Mouse (Mus musculus) bone marrow macrophage, adult 2 months (primary cell): ENCODE results near the gene Bcorl1. TPM values are rescaled to one million over a fixed set of nuclear protein-coding genes. Genes with fewer than 3 reads are reported as not detected.
"Not testable (repeated sequence)": the region's sequence is repeated elsewhere in the genome, so short reads cannot be mapped to it uniquely, and the experiment has no call there.

Source experiments
- H3K27ac ChIP-seq: 2 replicates; pipeline ENCODE4 v1.5.1; 2012; ENCODE audit warnings: low read depth, low read length; ENCODE audit not compliant: insufficient read depth
- H3K4me1 ChIP-seq: 2 replicates; pipeline ENCODE4 v1.6.1; 2012; ENCODE audit warnings: low read length; ENCODE audit not compliant: control insufficient read depth, insufficient read depth
- H3K4me3 ChIP-seq: 2 replicates; pipeline ENCODE4 v1.5.1; 2012; ENCODE audit warnings: mild to moderate bottlenecking, low read length, moderate library complexity; ENCODE audit not compliant: insufficient read depth
- CTCF ChIP-seq: IDR thresholded peaks from 2 replicates; pipeline ENCODE4 v1.5.1; 2012; ENCODE audit warnings: low read depth, mild to moderate bottlenecking, low read length, moderate library complexity
- POLR2A ChIP-seq: IDR thresholded peaks from 2 replicates; pipeline ENCODE4 v1.6.1; 2012; ENCODE audit warnings: mild to moderate bottlenecking, low read depth, low read length, borderline replicate concordance
- polyA plus RNA-seq: library from polyadenylated mRNA; stranded (reverse); fragments of >200 nt; gene quantifications from 2 replicates; pipeline ENCODE4 v1.2.4, GENCODE M21; 2012; ENCODE audit not compliant: missing spikeins, insufficient read depth, insufficient read length

Bcorl1 gene
- polyA plus RNA-seq, 1 experiment: 9.6 TPM

GRCm38 (mm10) chrX:48424583-48424982 lies 83.4 kb downstream of the Bcorl1 start:
- TF ChIP-seq POLR2A (no peak), CTCF (no peak)
- H3K27ac ChIP-seq: peak overlapping the region; percentile 79
- H3K4me1 ChIP-seq: peaks cover 46% of the 10 kb centered on the region
- H3K4me3 ChIP-seq: peak overlapping the region; percentile 53

DNA sequence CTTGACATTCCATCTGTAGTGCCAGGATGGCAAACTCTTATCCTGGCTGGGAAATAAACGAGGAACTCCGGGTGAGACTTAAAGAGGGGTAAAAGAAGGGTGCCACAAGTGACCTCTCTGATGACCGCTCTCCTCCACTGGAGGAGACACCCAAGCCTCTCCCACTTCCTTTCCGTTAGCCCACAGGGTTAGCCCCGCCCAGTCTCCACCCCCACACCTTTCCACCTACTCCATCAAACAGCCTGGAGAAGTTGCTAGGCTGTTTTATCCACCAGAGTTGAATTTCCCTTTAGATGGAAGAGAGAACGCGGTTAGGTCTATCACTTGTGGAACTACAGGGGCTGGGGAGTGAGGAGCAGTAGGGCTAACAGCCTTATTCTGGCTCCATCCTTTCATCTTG lies 84.1 kb downstream of the Bcorl1 start:
- Histone ChIP-seq H3K4me1 (peaks cover 49% of the 10 kb centered on the region), H3K4me3 (peak overlapping the region; percentile 53), H3K27ac (peak overlapping the region; percentile 79)
- TF ChIP-seq CTCF (no peak), POLR2A (no peak)

DNA sequence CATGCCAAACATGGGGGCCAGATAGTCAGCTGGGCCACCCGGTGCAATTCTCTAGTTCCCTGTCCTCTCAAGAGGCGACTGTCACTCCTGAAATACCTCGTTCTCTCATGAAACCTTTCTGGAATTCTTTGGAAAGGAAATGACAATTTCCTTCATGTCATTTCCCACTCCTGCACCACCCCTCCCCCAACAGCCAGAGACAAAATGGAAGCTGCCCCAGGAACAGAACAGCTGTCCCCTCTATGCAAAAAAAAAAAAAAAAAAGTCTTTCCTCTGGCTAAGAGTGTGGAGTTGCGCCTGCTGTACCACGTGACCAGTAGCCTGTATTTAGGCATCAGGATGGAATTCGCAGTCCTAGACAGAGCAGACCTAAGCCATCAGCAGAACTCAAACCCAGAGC lies 87.1 kb downstream of the Bcorl1 start:
- Histone ChIP-seq H3K4me1 (peaks cover 65% of the 10 kb centered on the region), H3K4me3 (no peak overlapping the region), H3K27ac (peak overlapping the region; percentile 75)
- TF ChIP-seq POLR2A (no peak), CTCF (no peak)

- peak overlapping the region; percentile 75 for H3K27ac ChIP-seq
- H3K4me1 ChIP-seq: peaks cover 66% of the 10 kb centered on the region
- TF ChIP-seq CTCF: no peak
- TF ChIP-seq POLR2A: no peak
- H3K4me3 ChIP-seq: no peak overlapping the region
Measured at GRCm38 (mm10) chrX:48428642-48429041, 87.5 kb downstream of the Bcorl1 start.

GRCm38 (mm10) chrX:48429100-48429499 lies 87.9 kb downstream of the Bcorl1 start:
- Histone ChIP-seq H3K4me3 (no peak overlapping the region), H3K4me1 (peaks cover 67% of the 10 kb centered on the region), H3K27ac (peak overlapping the region; percentile 75)
- no peak for TF ChIP-seq POLR2A
- no peak for TF ChIP-seq CTCF

DNA sequence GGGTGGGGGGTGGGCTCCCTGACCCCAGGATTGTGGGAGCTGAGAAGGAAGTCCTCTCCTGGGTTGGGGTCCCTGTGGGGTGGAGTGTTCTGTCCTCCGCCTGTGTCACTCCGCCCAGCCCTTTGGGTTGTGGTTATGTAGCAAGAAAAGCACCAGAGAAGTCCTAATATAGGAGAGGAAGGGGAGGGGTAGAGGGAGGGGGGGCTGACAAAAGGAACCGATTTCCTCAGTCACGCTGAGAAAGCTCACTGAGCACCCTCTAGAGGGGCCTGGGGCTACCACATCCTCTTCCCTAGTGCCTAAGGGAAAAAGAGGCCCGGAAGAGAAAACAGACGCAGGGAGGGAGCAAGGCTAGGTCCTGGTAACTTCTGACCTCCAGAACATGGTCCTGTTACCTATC lies 88.4 kb downstream of the Bcorl1 start:
- Histone ChIP-seq H3K27ac (peak overlapping the region; percentile 69), H3K4me3 (no peak overlapping the region), H3K4me1 (peaks cover 69% of the 10 kb centered on the region)
- TF ChIP-seq POLR2A (no peak), CTCF (no peak)

DNA sequence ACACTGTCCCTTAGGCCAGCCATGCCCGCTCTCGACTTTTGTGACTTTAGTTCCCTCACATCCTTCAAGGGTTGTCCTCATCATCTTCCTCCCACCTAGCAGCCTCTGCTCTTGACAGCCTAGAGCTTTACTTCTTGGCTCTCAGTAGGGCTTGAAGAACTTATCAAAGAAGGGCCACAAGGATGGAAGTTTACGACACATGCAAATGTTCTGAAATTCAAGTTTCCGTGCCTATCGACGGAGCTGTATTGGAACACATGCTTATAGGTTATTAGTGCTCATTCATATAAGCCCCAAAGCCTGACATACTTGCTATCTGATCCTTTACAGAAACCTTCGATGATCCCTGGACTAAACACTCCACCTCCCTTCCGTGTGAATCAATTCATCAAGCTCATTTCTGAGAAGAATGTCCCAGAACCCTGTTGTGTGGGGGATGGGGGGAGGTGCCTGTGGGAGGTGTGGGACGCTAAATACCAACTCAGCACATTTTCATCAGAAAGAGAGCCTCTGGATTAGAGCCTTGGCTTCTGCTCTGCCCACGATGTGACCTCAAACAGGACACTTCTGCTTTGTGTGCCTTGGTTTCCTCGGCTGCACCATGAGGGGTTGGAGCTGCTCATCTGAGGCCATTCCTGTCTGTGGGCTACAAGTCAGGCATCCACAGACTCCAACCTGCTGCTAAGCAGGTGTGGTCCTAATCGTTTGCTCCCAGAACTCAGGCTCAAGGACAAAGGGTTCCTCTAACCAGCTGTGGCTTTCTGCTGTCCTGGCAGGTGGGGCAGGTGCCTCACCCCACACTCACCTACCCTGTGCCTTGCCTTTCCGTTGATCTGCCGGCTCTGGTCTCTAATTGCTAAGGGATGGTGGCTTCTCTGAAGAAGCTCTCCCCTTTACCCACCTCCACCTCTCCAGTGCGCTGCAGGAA lies 91.7 kb downstream of the Bcorl1 start:
- Histone ChIP-seq H3K27ac (peak overlapping the region; percentile 38), H3K4me1 (peaks cover 56% of the 10 kb centered on the region), H3K4me3 (peak overlapping the region; percentile 15; the same call in 1 of the 2 replicates)
- TF ChIP-seq CTCF: no peak
- TF ChIP-seq POLR2A: no peak

DNA sequence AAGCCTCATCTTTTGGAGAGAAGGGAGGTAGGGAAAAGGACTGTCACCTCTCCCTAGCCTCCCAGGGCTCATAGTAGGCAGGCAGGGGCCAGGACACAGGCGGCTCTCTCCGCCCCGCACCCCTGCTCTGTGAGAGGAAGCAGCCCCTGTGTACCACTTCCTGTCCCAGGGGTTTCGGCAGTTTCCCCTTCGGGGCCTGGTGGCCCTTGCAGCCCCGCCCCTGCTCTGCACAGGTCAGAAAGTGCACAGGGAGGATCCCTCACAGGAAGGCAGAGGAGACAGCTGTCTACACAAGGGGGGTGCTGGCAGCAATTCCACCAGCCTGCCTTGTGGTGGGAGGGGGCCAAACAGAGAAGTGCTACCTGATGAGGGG lies 92.4 kb downstream of the Bcorl1 start:
- Histone ChIP-seq H3K4me1 (peaks cover 51% of the 10 kb centered on the region), H3K27ac (peak overlapping the region; percentile 38), H3K4me3 (peak overlapping the region; percentile 15; the same call in 1 of the 2 replicates)
- no peak for TF ChIP-seq POLR2A
- no peak for TF ChIP-seq CTCF

GRCm38 (mm10) chrX:48434251-48434650 lies 93.1 kb downstream of the Bcorl1 start:
- H3K4me1 ChIP-seq: peaks cover 53% of the 10 kb centered on the region
- no peak for TF ChIP-seq POLR2A
- TF ChIP-seq CTCF: no peak
- H3K27ac ChIP-seq: no peak overlapping the region
- H3K4me3 ChIP-seq: no peak overlapping the region

GRCm38 (mm10) chrX:48435477-48435900 lies 94.3 kb downstream of the Bcorl1 start:
- TF ChIP-seq CTCF (no peak), POLR2A (no peak)
- H3K4me1 ChIP-seq: peaks cover 60% of the 10 kb centered on the region
- peak overlapping the region; percentile 48 for H3K27ac ChIP-seq
- H3K4me3 ChIP-seq: no peak overlapping the region

GRCm38 (mm10) chrX:48436082-48436481 lies 94.9 kb downstream of the Bcorl1 start:
- Histone ChIP-seq H3K27ac (peak overlapping the region; percentile 48), H3K4me1 (peaks cover 60% of the 10 kb centered on the region)
- H3K4me3 ChIP-seq: not testable (repeated sequence)
